Mouse (Mus musculus) forebrain, embryonic 14.5 days (tissue): Measurements from ENCODE around the gene Arl15. TPM values are rescaled to one million over a fixed set of nuclear protein-coding genes. Genes with fewer than 3 reads are reported as not detected.

Source experiments
- ATAC-seq: fragments of 200-750 bp; cut with Nextera tagmentation; 2 replicates; pipeline ENCODE4 v1.8.0; 2017; ENCODE audit warnings: mild to moderate bottlenecking, moderate library complexity
- DNase-seq: peaks from one replicate; pipeline ENCODE4 v3.0.0-alpha.2; 2015; ENCODE audit warnings: low spot score
- H3K27ac ChIP-seq: fragments of 300-500 bp; sonication (generic); 2 replicates; pipeline ENCODE4 v1.5.1; 2014; ENCODE audit warnings: low read depth, mild to moderate bottlenecking, control low read depth, low read length, moderate library complexity
- H3K27me3 ChIP-seq: fragments of 300-500 bp; sonication (generic); replicated peaks from 2 replicates; pipeline ENCODE4 v1.6.1; 2014; ENCODE audit warnings: low read length, control low read depth, mixed read lengths; ENCODE audit not compliant: control insufficient read depth, insufficient read depth
- H3K36me3 ChIP-seq: fragments of 300-500 bp; sonication (generic); 2 replicates; pipeline ENCODE4 v1.6.1; 2014; ENCODE audit warnings: low read length, control low read depth; ENCODE audit not compliant: control insufficient read depth, insufficient read depth
- H3K4me1 ChIP-seq: fragments of 300-500 bp; sonication (generic); 2 replicates; pipeline ENCODE4 v1.6.1; 2014; ENCODE audit warnings: antibody characterized with exemption, low read length, control low read depth; ENCODE audit not compliant: control insufficient read depth, insufficient read depth
- H3K4me2 ChIP-seq: fragments of 300-500 bp; sonication (generic); 2 replicates; pipeline ENCODE4 v1.6.1; 2014; ENCODE audit warnings: mild to moderate bottlenecking, control low read depth, low read length
- H3K4me3 ChIP-seq: fragments of 300-500 bp; sonication (generic); 2 replicates; pipeline ENCODE4 v1.5.1; 2014; ENCODE audit warnings: low read depth, low read length, control low read depth
- H3K9ac ChIP-seq: fragments of 300-500 bp; sonication (generic); 2 replicates; pipeline ENCODE4 v1.6.1; 2014; ENCODE audit warnings: mild to moderate bottlenecking, low read length, control low read depth, moderate library complexity
- H3K9me3 ChIP-seq: fragments of 300-500 bp; sonication (generic); replicated peaks from 2 replicates; pipeline ENCODE4 v1.6.1; 2016; ENCODE audit warnings: low read length, control low read depth, mixed read lengths; ENCODE audit not compliant: control insufficient read depth
- WGBS: fragments of 180-500 bp; shearing (Covaris S2); extraction: QIAGEN DNeasy Blood & Tissue Kit; methylation state at CpG from one replicate; pipeline ENCODE4 v1.1.7; 2014; 5-methylcytosine and 5-hydroxymethylcytosine counted together
- polyA plus RNA-seq: library from polyadenylated mRNA; unstranded; fragments of >200 nt; fragmentation: Nextera tagmentation; extraction: Ambion mirVana; gene quantifications from 2 replicates; pipeline ENCODE4 v1.2.1, GENCODE M21; 2014

The Arl15 gene
- polyA plus RNA-seq, 1 experiment from 2014 or later: 18.7 TPM

GRCm38 (mm10) chr13:114124385-114124784, 330.1 kb downstream of the Arl15 start:
- WGBS: 86% methylated on average over 10 of the region's 10 CpGs
- no peaks in the 10 kb centered on the region for H3K27me3 ChIP-seq
- H3K27ac ChIP-seq: no peak overlapping the region
- no peaks in the 10 kb centered on the region for H3K36me3 ChIP-seq
- no peak overlapping the region for H3K9ac ChIP-seq
- no peak overlapping the region for H3K4me2 ChIP-seq
- no peaks in the 10 kb centered on the region for H3K4me1 ChIP-seq
- ATAC-seq (no peak), DNase-seq (no peak)
- H3K4me3 ChIP-seq: no peak overlapping the region
- H3K9me3 ChIP-seq: 0 out of 2 replicates have a peak, but pooled peaks cover 2% of the 10 kb centered on the region

- Histone ChIP-seq H3K4me1 (no peaks in the 10 kb centered on the region), H3K9ac (no peak overlapping the region), H3K4me3 (no peak overlapping the region), H3K9me3 (0 out of 2 replicates have a peak, but pooled peaks cover 2% of the 10 kb centered on the region), H3K4me2 (no peak overlapping the region), H3K36me3 (no peaks in the 10 kb centered on the region), H3K27me3 (no peaks in the 10 kb centered on the region), H3K27ac (no peak overlapping the region)
- no peak for DNase-seq
- no peak for ATAC-seq
- WGBS: 89% methylated on average over 12 of the region's 12 CpGs
Measured at GRCm38 (mm10) chr13:114124991-114125390, 330.7 kb downstream of the Arl15 start.

- no peak for DNase-seq
- Histone ChIP-seq H3K9ac (no peak overlapping the region), H3K9me3 (0 out of 2 replicates have a peak, but pooled peaks cover 2% of the 10 kb centered on the region), H3K4me2 (no peak overlapping the region), H3K27me3 (no peaks in the 10 kb centered on the region), H3K36me3 (no peaks in the 10 kb centered on the region), H3K4me3 (no peak overlapping the region), H3K4me1 (no peaks in the 10 kb centered on the region), H3K27ac (no peak overlapping the region)
- WGBS: 96% methylated on average over 2 of the region's 2 CpGs
- ATAC-seq: no peak
Measured at GRCm38 (mm10) chr13:114128366-114128765, 334.1 kb downstream of the Arl15 start.

- 64% methylated on average over 11 of the region's 11 CpGs for WGBS
- peak; percentile 74; the same call in 1 of the 2 replicates for ATAC-seq
Measured at GRCm38 (mm10) chr13:114129986-114130385, 335.7 kb downstream of the Arl15 start.

GRCm38 (mm10) chr13:114130566-114131319, 336.4 kb downstream of the Arl15 start:
- Histone ChIP-seq H3K27ac (peak overlapping the region; percentile 61), H3K27me3 (no peaks in the 10 kb centered on the region), H3K9ac (no peak overlapping the region), H3K4me3 (no peak overlapping the region), H3K36me3 (no peaks in the 10 kb centered on the region), H3K4me2 (no peak overlapping the region), H3K9me3 (0 out of 2 replicates have a peak, but pooled peaks cover 2% of the 10 kb centered on the region), H3K4me1 (no peaks in the 10 kb centered on the region)
- peak; percentile 93 for ATAC-seq
- peak; percentile 91 for DNase-seq
- WGBS: 63% methylated on average over 11 of the region's 11 CpGs

More at GRCm38 (mm10) chr13:114129986-114130385, 335.7 kb downstream of the Arl15 start:
- DNase-seq: peak; percentile 58
- Histone ChIP-seq H3K4me1 (no peaks in the 10 kb centered on the region), H3K27me3 (no peaks in the 10 kb centered on the region), H3K4me2 (no peak overlapping the region), H3K36me3 (no peaks in the 10 kb centered on the region), H3K4me3 (no peak overlapping the region), H3K27ac (no peak overlapping the region), H3K9me3 (0 out of 2 replicates have a peak, but pooled peaks cover 2% of the 10 kb centered on the region), H3K9ac (no peak overlapping the region)

- peak; percentile 83 for ATAC-seq
- H3K27ac ChIP-seq: peak overlapping the region; percentile 76
Measured at GRCm38 (mm10) chr13:114138921-114139320, 344.6 kb downstream of the Arl15 start.

GRCm38 (mm10) chr13:114139570-114139969, 345.3 kb downstream of the Arl15 start:
- H3K9ac ChIP-seq: no peak overlapping the region
- H3K4me3 ChIP-seq: no peak overlapping the region
- no peaks in the 10 kb centered on the region for H3K36me3 ChIP-seq
- H3K27ac ChIP-seq: peak overlapping the region; percentile 76
- peaks cover 14% of the 10 kb centered on the region for H3K4me1 ChIP-seq
- 0 out of 2 replicates have a peak overlapping the region, but pooled peaks have one; percentile 1 for H3K4me2 ChIP-seq
- 75% methylated on average over 9 of the region's 9 CpGs for WGBS
- ATAC-seq: no peak
- no peaks in the 10 kb centered on the region for H3K9me3 ChIP-seq
- no peak for DNase-seq
- no peaks in the 10 kb centered on the region for H3K27me3 ChIP-seq

More at GRCm38 (mm10) chr13:114138921-114139320, 344.6 kb downstream of the Arl15 start:
- Histone ChIP-seq H3K27me3 (no peaks in the 10 kb centered on the region), H3K36me3 (no peaks in the 10 kb centered on the region), H3K4me1 (peaks cover 9% of the 10 kb centered on the region), H3K9ac (no peak overlapping the region), H3K4me3 (no peak overlapping the region), H3K4me2 (0 out of 2 replicates have a peak overlapping the region, but pooled peaks have one; percentile 1), H3K9me3 (no peaks in the 10 kb centered on the region)
- 32% methylated on average over 8 of the region's 8 CpGs for WGBS
- DNase-seq: peak; percentile 79

GRCm38 (mm10) chr13:114142826-114143225, 348.5 kb downstream of the Arl15 start:
- H3K27me3 ChIP-seq: no peaks in the 10 kb centered on the region
- DNase-seq (no peak), ATAC-seq (no peak)
- H3K4me1 ChIP-seq: peaks cover 20% of the 10 kb centered on the region
- H3K4me3 ChIP-seq: no peak overlapping the region
- H3K27ac ChIP-seq: no peak overlapping the region
- H3K9me3 ChIP-seq: no peaks in the 10 kb centered on the region
- no peak overlapping the region for H3K9ac ChIP-seq
- 70% methylated on average over 8 of the region's 8 CpGs for WGBS
- H3K4me2 ChIP-seq: no peak overlapping the region
- no peaks in the 10 kb centered on the region for H3K36me3 ChIP-seq

- H3K4me1 ChIP-seq: peaks cover 20% of the 10 kb centered on the region
- WGBS: 84% methylated on average over 1 of the region's 1 CpGs
- H3K27ac ChIP-seq: no peak overlapping the region
- DNase-seq (no peak), ATAC-seq (no peak)
- H3K4me2 ChIP-seq: no peak overlapping the region
- no peak overlapping the region for H3K9ac ChIP-seq
- H3K27me3 ChIP-seq: no peaks in the 10 kb centered on the region
- no peak overlapping the region for H3K4me3 ChIP-seq
- H3K9me3 ChIP-seq: no peaks in the 10 kb centered on the region
- no peaks in the 10 kb centered on the region for H3K36me3 ChIP-seq
Measured at GRCm38 (mm10) chr13:114143247-114143646, 348.9 kb downstream of the Arl15 start.
